Mouse (Mus musculus): ENCODE data around the gene T2.

- no peak for TF ChIP-seq CTCF (IDR thresholded peaks at IDR 0.05; ENCODE audit: extremely low read depth, insufficient read length, insufficient replicate concordance, low read depth, low read length)
- no peak for TF ChIP-seq POLR2A (IDR thresholded peaks at IDR 0.05; ENCODE audit: low read depth, low read length)
Measured at GRCm38 (mm10) chr17:8447676-8448192, 91.9 kb downstream of the T2 start.
